Mouse (Mus musculus): ENCODE data around the gene Kdm7a.
A peak's percentile ranks its signal among the peaks of the same experiment; 100 is the strongest.

Gene Kdm7a

GRCm38 (mm10) chr6:39206581-39207461 lies at the start of gene Kdm7a:
Gene Kdm7a, minus strand, starts transcription at chr6:39206789.
- peak; percentile 93 for DNase-seq

- no peak for DNase-seq
Measured at GRCm38 (mm10) chr6:39255271-39255670, 48.7 kb upstream of the Kdm7a start.

- DNase-seq: no peak
Measured at GRCm38 (mm10) chr6:39250055-39250454, 43.5 kb upstream of the Kdm7a start.

- no peak for DNase-seq
Measured at GRCm38 (mm10) chr6:39249176-39249770, 42.7 kb upstream of the Kdm7a start.

- no peak for DNase-seq
Measured at GRCm38 (mm10) chr6:39244066-39244465, 37.5 kb upstream of the Kdm7a start.

DNA sequence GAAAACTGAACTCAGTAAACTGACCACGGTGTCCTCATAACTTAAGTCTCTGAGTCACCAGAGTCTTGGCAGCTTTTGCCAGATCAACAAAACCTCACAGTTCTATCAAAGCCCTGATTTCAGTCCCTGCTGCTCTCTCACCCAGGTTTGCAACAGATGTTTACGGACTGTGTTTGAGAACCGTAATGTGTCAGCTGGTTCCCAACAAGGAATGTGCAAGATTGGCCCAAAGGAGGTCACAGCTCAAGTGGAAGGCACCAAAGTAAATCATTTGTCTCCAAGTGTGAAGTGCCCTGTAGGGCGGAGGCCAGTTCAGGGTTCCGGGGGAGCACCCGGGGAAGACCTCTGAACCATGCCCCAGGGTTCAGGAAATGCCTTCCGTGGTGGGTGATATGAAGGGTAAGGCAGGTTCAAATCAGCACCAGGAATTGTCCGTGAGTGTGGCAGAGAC lies 36.9 kb upstream of the Kdm7a start:
- no peak for DNase-seq

DNA sequence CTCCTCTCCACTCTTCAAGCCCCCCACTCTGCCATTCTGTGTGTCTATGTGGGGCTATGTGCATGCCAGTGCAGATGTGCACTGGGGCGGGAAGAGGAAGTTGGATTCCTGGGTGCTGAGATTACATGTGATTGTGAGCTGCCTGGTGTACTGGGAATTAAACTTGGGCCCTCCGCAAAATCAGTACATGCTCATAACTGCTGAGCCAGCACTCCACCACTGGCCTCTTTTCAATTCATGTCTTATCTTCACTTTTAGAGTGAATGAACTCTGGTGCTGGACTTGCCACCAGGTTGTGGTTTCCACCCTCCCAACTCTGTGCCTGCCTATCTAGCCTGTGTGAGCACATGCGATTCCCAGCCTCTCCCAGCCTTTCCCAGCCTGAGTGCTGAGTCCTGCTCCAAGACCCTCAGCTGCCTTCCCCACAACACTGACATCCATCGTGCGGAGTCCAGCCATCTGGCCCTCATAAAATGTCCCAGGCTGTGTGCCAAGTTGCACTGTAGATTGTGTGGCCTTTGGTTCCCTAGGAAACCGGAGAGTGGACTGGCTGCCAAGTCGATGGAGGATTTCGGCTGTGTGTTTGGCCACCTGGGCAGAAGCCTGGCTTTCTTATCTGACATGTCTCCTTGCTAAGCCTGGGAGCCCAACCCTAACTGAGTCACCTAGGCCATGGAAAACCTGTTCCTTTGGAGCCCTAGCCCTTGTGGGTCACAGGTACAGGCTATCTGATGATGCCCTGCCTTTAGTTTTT lies 36.3 kb upstream of the Kdm7a start:
- DNase-seq: no peak

- no peak for DNase-seq
Measured at GRCm38 (mm10) chr6:39241421-39241891, 34.9 kb upstream of the Kdm7a start.

GRCm38 (mm10) chr6:39240956-39241355 lies 34.4 kb upstream of the Kdm7a start:
- DNase-seq: no peak

- DNase-seq: no peak
Measured at GRCm38 (mm10) chr6:39237887-39238286, 31.3 kb upstream of the Kdm7a start.

GRCm38 (mm10) chr6:39232617-39233016 lies 26.0 kb upstream of the Kdm7a start:
- DNase-seq: no peak

DNA sequence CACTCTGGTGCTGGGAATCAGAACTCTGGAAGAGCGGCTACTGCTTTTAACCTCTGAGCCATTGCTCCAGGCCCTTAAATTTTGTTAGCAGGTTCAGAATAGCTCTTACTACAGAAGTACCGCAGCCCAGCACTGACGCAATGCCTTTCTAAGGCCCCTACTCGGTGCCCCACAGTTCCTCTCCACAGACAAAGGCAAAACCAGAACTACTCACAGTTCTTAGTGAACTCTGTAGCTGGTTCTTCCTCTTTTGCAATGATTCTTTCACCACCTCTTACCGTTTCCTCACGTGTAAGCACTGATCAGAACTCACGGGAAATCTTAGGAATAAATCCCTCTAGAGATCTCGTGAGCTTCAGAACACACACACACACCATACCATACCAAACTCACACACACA lies 24.1 kb upstream of the Kdm7a start:
- no peak for DNase-seq

DNA sequence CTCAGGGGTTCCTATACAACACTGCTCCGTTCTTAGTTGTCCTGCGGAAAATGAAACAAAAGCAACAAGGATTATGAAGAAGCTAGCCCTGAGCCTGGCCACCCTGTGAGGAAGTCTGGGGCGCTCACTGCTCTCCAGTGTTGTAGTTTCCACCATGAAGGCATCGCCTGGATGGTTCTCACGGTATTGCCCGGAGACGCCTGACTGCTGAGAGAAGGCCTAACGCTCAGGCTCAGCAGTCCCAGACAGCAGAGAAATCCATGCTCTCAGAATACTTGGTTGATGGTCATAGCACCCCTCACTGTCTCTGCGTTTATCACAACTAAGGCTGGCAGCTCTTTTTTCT lies 20.0 kb upstream of the Kdm7a start:
- DNase-seq: no peak

DNA sequence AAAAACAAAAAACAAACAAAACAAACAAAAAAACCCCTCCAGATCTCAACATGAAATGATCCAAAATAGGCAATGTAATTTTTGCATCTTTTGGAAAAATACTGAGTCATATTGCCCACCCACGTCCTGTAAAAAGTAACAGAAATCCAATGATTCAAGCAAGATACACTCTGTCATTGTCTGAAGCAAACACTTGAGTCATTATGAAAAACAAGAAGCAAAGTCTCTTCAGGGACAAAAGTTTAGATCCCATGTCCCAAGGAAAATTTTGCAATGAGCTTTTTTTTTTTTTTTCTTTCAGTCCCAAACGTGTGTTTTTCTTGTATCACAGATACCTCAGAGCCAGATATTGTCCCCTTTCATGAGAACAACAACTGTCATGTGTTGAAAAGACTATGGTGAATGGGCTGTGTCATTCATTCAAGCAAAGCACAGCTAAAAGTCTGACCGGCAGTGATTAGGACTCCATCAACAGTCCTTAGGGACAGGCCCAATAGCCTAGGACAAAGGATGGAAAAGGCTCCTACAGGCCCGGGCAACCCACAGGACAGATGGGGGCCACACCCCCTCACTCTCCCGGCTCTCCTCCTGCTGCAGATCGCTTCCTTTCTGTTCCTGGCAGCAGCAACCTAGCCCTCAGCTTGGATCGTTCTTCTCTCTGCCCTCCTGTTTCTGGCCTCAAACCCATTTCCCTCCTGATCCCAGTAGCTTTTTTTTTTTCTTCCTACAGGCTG lies 19.5 kb upstream of the Kdm7a start:
- DNase-seq: no peak

DNA sequence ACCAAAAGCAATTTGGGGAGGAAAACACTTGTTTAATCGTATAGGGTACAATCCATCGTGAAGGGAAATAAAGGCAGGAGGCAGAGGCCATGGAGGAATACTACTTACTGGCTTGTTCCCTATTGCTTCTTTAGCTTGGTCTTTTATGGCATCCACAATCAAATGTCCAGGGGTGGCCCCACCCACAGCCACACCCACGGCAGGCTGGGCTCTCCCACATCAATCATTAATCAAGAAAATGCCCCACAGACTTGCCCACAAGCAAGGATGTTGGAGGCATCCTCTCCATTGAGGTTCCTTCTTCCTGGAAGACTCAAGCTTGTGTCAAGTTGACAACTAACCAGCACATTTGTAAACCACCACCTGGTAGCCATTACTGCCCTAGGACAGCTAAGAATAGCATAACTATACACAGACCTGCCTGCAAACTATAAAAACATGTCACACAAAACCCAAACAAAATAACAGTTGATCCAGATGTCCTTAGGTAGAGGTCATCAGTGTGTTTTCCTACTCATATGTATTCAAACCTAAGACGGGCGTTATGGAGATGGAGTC lies 16.8 kb upstream of the Kdm7a start:
- no peak for DNase-seq

DNA sequence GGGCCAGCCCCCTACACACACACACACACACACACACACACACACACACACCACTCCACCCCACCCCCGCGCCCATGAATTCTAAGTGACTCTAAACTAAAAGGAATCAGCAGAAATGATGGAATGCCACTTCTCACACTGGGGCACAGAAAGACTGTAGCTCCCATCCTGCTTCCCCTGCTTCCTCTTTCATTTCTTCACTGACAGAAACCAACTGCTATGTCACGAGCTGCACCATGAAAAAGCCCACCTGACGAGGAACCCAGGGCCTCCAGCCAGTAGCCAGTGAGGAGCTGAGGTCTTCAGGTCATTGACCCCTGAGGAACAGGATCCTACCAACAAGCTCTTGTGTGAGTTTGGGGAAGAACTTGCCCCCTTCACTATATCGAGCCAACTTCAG lies 15.9 kb upstream of the Kdm7a start:
- no peak for DNase-seq

- DNase-seq: no peak
Measured at GRCm38 (mm10) chr6:39217961-39218360, 11.4 kb upstream of the Kdm7a start.

GRCm38 (mm10) chr6:39217138-39217537 lies 10.5 kb upstream of the Kdm7a start:
- DNase-seq: no peak

DNA sequence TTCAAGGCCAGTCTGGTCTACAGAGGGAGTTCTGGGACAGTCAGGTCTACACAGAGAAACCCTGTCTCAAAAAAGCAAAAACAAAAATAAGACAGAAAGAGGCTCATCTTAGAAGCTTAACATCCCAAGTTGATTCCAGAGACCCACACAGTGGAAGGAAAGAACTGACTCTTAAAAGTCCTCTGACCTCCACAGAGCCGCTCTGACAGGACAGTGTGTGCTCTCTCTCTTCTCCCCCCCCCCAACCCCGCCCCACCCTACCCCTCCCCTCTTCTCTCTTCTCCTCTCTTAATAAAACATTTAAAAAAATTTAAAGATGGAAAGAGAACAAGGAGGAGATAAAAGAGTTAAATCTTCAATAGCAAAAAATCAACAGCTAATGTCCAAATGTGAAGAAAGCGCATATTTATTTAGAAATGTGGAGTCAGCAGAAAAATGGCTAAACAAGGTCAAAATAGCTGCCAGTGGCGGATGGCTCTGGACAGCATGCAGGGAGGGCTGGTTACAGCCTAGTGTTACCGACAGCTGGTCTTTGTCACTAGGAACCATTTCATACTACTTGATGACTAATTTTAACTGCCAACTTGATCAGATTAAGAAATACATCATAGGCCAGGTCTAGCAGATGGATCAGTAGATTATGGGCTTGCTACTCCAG lies 8.5 kb upstream of the Kdm7a start:
- DNase-seq: no peak

DNA sequence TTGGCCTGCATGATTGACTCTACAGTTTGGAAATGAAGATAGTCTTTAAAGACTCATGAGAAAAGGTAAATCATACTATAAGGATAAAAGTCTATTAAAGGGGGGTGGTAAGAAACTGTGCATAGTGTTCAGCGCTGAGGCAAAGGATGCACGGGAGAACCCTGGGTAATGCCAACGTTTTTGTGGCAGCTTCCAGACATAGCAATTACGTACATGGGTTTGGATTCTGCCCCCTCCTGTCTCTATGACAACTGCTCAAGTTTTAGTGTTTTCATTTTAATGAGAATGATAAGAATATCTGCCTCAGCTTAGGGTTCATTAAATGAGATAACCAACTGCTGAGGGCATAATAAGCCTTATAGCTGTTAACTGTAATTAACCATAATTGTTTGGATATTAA lies 3.1 kb upstream of the Kdm7a start:
- no peak for DNase-seq

GRCm38 (mm10) chr6:39208181-39208580 lies 1.6 kb upstream of the Kdm7a start:
- DNase-seq: no peak

Data from thymus, postnatal 14 days (tissue).